Mouse (Mus musculus) forebrain, embryonic 11.5 days (tissue): ENCODE data around the gene Itgae. TPM values are rescaled to one million over a fixed set of nuclear protein-coding genes. Genes with fewer than 3 reads are reported as not detected.
"Not testable (repeated sequence)": the region's sequence is repeated elsewhere in the genome, so short reads cannot be mapped to it uniquely, and the experiment has no call there.

Source experiments
- ATAC-seq: fragments of 200-750 bp; cut with Nextera tagmentation; replicated peaks from 2 replicates; pipeline ENCODE4 v1.8.0; 2017; ENCODE audit warnings: moderate TSS enrichment; ENCODE audit not compliant: low FRiP score
- DNase-seq: peaks from one replicate; pipeline ENCODE4 v3.0.0-alpha.2; 2017; ENCODE audit warnings: low spot score
- H3K27ac ChIP-seq: fragments of 300-500 bp; sonication (generic); 2 replicates; pipeline ENCODE4 v1.5.1; 2014; ENCODE audit warnings: low read depth, low read length
- H3K27me3 ChIP-seq: fragments of 300-500 bp; sonication (generic); 2 replicates; pipeline ENCODE4 v1.6.1; 2014; ENCODE audit warnings: mild to moderate bottlenecking, low read length, mixed read lengths; ENCODE audit not compliant: control insufficient read depth, insufficient read depth
- H3K36me3 ChIP-seq: fragments of 300-500 bp; sonication (generic); 2 replicates; pipeline ENCODE4 v1.6.1; 2014; ENCODE audit warnings: mild to moderate bottlenecking, low read length, moderate library complexity, mixed read lengths; ENCODE audit not compliant: control insufficient read depth, insufficient read depth
- H3K4me1 ChIP-seq: fragments of 300-500 bp; sonication (generic); replicated peaks from 2 replicates; pipeline ENCODE4 v1.6.1; 2014; ENCODE audit warnings: low read length, mixed read lengths; ENCODE audit not compliant: control insufficient read depth, insufficient read depth
- H3K4me2 ChIP-seq: fragments of 300-500 bp; sonication (generic); 2 replicates; pipeline ENCODE4 v1.6.1; 2014; ENCODE audit warnings: low read depth, mild to moderate bottlenecking, low read length, moderate library complexity, mixed read lengths; ENCODE audit not compliant: severe bottlenecking
- H3K4me3 ChIP-seq: fragments of 300-500 bp; sonication (generic); 2 replicates; pipeline ENCODE4 v1.5.1; 2014; ENCODE audit warnings: low read depth, low read length
- H3K9ac ChIP-seq: fragments of 300-500 bp; sonication (generic); 2 replicates; pipeline ENCODE4 v1.6.1; 2014; ENCODE audit warnings: low read length
- H3K9me3 ChIP-seq: fragments of 300-500 bp; sonication (generic); 2 replicates; pipeline ENCODE4 v1.6.1; 2016; ENCODE audit warnings: low read length, mixed read lengths; ENCODE audit not compliant: control insufficient read depth
- WGBS: fragments of 180-500 bp; shearing (Covaris S2); extraction: QIAGEN DNeasy Blood & Tissue Kit; methylation state at CpG from one replicate; pipeline ENCODE4 v1.1.7; 2014; 5-methylcytosine and 5-hydroxymethylcytosine counted together
- polyA plus RNA-seq: library from polyadenylated mRNA; unstranded; fragments of >200 nt; fragmentation: Nextera tagmentation; extraction: Ambion mirVana; gene quantifications from 2 replicates; pipeline ENCODE4 v1.2.1, GENCODE M21; 2014

Gene Itgae
- polyA plus RNA-seq, 1 experiment from 2014 or later: 0.64 TPM

DNA sequence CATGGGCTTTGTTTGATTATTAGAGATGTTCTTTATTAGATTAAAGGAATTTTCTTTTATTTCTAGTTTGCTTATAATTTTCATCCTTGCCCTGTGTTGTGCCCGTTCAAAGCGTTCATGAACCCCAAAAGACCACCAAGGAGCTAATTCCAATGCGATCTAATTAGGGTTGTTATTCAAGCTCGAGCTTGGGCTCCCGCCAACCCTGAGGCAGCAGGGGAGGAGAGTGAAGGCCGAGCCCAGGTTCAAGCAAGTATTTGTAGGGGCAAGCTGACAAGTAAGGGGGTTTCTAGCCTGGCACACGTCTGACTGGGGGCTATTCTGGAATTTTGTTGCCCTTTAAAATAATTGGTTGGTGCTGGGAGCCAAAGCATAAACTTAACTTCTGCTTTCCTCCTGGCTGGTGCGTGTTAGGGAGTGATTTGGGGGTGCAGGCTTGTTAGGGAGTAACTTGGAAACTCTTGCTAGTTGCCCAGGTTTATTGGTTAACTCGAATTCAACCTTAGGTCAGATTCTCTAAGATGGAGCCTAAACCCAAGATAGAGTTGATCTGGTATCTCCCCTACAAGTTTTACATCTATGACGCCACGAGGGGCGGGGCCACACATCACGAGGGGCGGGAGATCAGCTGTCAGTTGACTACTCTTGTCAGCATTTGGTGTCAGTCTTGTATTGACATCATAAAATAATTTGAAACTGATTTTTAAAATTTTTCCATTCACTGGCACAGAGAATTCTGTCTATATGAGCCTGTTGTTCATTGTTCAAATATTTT is 9.8 kb downstream of the Itgae start:
- ATAC-seq: no peak

DNA sequence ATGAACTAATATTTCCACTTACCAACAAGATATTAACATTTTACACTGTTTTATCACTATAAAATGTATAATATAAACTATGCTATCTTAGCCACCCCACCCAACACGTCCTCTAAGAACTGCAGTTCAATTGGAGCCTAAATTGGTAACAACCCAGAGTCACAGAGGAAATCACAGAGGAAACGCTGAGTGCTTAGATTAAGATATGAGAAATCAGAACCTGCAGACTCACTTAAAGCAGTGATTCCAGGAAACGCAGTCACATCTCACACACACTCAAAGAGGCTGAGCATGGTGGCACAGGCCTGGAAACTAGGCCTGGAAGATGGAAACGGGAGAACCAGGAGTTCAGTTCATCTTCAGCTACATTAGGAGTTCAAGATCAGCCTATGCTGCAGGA is 10.9 kb downstream of the Itgae start:
- Histone ChIP-seq H3K4me3 (no peak overlapping the region), H3K9me3 (no peaks in the 10 kb centered on the region)
- no peak for ATAC-seq

More for the DNA sequence above, 9.8 kb downstream of the Itgae start:
- H3K36me3 ChIP-seq: no peaks in the 10 kb centered on the region
- no peak overlapping the region for H3K4me2 ChIP-seq
- no peak overlapping the region for H3K9ac ChIP-seq
- H3K9me3 ChIP-seq: no peaks in the 10 kb centered on the region
- H3K27ac ChIP-seq: no peak overlapping the region
- H3K4me3 ChIP-seq: no peak overlapping the region
- no peaks in the 10 kb centered on the region for H3K4me1 ChIP-seq
- no peaks in the 10 kb centered on the region for H3K27me3 ChIP-seq
- DNase-seq: no peak
- WGBS: 67% methylated on average over 14 of the region's 14 CpGs

DNA sequence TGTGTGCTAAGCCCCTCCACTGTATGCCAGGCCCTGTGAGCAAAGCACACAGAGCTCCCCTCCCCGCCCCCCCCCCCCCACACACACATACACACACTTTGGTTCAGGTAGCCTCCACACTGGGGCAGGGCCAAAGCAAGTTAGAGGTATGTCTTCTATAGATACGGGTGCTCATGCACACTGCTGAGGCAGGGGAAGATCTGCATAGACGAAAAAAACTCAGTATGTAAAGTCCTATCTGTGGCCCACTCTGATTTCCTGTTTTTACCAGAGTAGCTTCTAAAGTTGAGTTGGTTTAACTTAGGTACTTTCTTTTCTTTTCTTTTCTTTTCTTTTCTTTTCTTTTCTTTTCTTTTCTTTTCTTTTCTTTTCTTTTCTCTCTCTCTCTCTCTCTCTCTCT is 14.9 kb downstream of the Itgae start:
- no peak for ATAC-seq
- Histone ChIP-seq H3K4me2 (no peak overlapping the region), H3K9ac (no peak overlapping the region), H3K27me3 (no peaks in the 10 kb centered on the region), H3K9me3 (no peaks in the 10 kb centered on the region), H3K4me1 (no peaks in the 10 kb centered on the region), H3K27ac (no peak overlapping the region), H3K36me3 (no peaks in the 10 kb centered on the region), H3K4me3 (no peak overlapping the region)
- DNase-seq: no peak
- WGBS: 74% methylated on average over 3 of the region's 3 CpGs

More for the DNA sequence above, 10.9 kb downstream of the Itgae start:
- Histone ChIP-seq H3K27me3 (no peaks in the 10 kb centered on the region), H3K4me2 (no peak overlapping the region), H3K27ac (no peak overlapping the region), H3K9ac (no peak overlapping the region), H3K4me1 (no peaks in the 10 kb centered on the region), H3K36me3 (no peaks in the 10 kb centered on the region)
- DNase-seq: no peak
- WGBS: 80% methylated on average over 4 of the region's 4 CpGs

DNA sequence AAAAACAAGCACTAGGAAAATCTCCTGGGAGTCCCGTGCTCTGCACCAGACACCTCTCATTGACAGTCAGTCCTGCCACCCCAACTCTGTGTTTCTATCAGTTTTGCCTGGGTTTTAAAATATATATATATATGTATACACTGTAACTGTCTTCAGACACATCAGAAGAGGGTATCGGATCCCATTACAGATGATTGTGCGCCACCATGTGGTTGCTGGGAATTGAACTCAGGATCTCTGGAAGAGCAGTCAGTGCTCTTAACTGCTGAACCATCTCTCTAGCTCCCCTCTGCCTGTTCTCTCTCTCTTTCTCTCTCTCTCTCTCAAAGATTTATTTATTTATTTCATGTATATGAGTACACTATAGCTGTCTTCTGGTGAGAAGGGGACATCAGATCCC is 17.0 kb downstream of the Itgae start:
- H3K9me3 ChIP-seq, DNase-seq, H3K27ac ChIP-seq, ATAC-seq, H3K4me3 ChIP-seq, H3K9ac ChIP-seq, H3K4me1 ChIP-seq, H3K36me3 ChIP-seq, H3K4me2 ChIP-seq, H3K27me3 ChIP-seq: not testable (repeated sequence)
- WGBS: 36% methylated on average over 3 of the region's 3 CpGs

- H3K27me3 ChIP-seq: no peaks in the 10 kb centered on the region
- H3K4me1 ChIP-seq: no peaks in the 10 kb centered on the region
- no peak overlapping the region for H3K9ac ChIP-seq
- H3K4me2 ChIP-seq: no peak overlapping the region
- H3K27ac ChIP-seq: no peak overlapping the region
- DNase-seq (no peak), ATAC-seq (no peak)
- no peaks in the 10 kb centered on the region for H3K36me3 ChIP-seq
- WGBS: 77% methylated on average over 5 of the region's 5 CpGs
- no peaks in the 10 kb centered on the region for H3K9me3 ChIP-seq
- no peak overlapping the region for H3K4me3 ChIP-seq
These were observed 18.0 kb downstream of the Itgae start for GRCm38 (mm10) chr11:73108195-73108897.

GRCm38 (mm10) chr11:73108898-73109625 is 18.7 kb downstream of the Itgae start:
- no peaks in the 10 kb centered on the region for H3K36me3 ChIP-seq
- no peaks in the 10 kb centered on the region for H3K27me3 ChIP-seq
- H3K9me3 ChIP-seq: no peaks in the 10 kb centered on the region
- no peaks in the 10 kb centered on the region for H3K4me1 ChIP-seq
- no peak overlapping the region for H3K9ac ChIP-seq
- ATAC-seq (no peak), DNase-seq (no peak)
- no peak overlapping the region for H3K4me2 ChIP-seq
- H3K4me3 ChIP-seq: no peak overlapping the region
- WGBS: 81% methylated on average over 14 of the region's 14 CpGs
- H3K27ac ChIP-seq: no peak overlapping the region

DNA sequence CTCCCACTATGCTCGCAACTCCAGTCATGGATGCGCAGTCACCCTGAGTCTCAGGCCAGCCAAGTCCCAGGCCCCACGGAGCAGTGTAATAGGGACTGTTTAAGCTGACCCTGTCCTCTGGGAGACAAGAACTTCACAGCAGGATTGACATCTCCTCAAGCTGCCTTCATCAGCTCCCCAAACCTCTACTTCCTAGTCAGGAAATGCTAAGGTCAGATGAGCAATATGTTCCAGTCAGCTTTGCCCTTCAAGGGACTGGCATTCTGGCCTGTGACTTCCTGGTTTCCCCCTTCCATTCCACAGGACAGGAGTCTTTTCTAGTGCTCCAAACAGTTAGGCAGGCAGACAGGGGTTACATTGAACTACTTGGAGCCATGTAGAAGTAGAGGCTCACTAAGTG is 19.6 kb downstream of the Itgae start:
- Histone ChIP-seq H3K9me3 (no peaks in the 10 kb centered on the region), H3K4me3 (no peak overlapping the region), H3K4me1 (no peaks in the 10 kb centered on the region), H3K27ac (no peak overlapping the region), H3K27me3 (no peaks in the 10 kb centered on the region), H3K36me3 (no peaks in the 10 kb centered on the region), H3K4me2 (no peak overlapping the region), H3K9ac (no peak overlapping the region)
- no peak for DNase-seq
- 82% methylated on average over 3 of the region's 3 CpGs for WGBS
- ATAC-seq: no peak

DNA sequence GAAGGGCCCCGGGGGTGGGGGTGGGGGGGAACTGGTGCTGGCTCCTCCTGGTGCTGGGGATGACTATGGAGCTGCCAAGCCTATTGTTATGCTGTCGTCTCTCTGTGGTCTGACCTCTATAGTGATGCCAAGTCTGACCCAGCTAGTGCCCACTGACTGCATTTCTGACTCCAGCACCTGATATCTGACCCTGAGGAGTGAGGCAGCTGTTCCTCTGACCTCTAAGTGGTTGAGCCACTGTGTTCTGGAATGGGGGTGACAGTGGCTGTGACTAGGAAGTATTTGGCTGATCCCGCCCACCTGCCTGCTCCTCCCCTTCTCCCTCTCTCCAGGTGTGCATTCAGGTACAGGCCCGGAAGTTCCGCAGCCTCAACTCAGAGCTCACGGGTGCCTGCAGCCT is 21.0 kb downstream of the Itgae start:
- DNase-seq (no peak), ATAC-seq (no peak)
- Histone ChIP-seq H3K27me3 (no peaks in the 10 kb centered on the region), H3K36me3 (no peaks in the 10 kb centered on the region), H3K4me3 (no peak overlapping the region), H3K9ac (no peak overlapping the region), H3K27ac (no peak overlapping the region), H3K4me2 (no peak overlapping the region), H3K9me3 (no peaks in the 10 kb centered on the region), H3K4me1 (no peaks in the 10 kb centered on the region)
- WGBS: 77% methylated on average over 6 of the region's 6 CpGs
